Mouse (Mus musculus) lung, postnatal 14 days (tissue): ENCODE data around the gene Ovch2.

Source experiments
- DNase-seq: peaks from one replicate; pipeline ENCODE4 v3.0.0; 2021

Gene Ovch2

DNA sequence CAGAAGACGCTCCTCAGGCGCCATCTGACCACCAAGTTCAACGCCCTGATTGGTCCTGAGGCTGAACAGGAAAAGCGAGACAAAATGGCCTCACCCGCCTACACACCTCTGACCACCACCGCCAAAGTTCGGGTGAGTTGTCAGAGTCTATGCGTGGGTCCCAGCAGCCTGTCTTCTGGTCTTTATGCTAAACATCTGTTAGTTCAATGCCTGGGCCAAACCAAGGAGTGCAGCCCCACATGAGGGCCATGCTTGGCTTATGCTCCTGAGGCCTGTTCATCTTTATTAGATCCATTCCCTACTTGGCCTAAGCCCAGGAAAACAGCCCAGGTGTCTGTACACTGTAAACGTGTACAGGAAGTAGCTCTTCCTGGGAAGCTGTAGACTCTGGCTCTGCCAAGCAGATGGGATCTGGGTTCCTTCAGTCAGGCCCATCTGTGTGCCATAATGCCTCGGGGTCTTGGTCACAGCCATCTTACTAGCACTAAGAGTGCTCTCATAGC lies 58.0 kb downstream of the Ovch2 start:
- DNase-seq = no peak

- DNase-seq = no peak
Measured at GRCm38 (mm10) chr7:107738726-107739125, 62.3 kb downstream of the Ovch2 start.

- no peak for DNase-seq
Measured at GRCm38 (mm10) chr7:107733162-107733561, 67.8 kb downstream of the Ovch2 start.
